Mouse (Mus musculus) stomach, postnatal 0 days (tissue): ENCODE results near the gene BC005561.

Experiments
- CTCF ChIP-seq: IDR thresholded peaks from 2 replicates; pipeline ENCODE4 v1.5.1; 2016; ENCODE audit warnings: antibody characterized with exemption, low read depth, mild to moderate bottlenecking, moderate library complexity
- EP300 ChIP-seq: optimal IDR thresholded peaks from 2 replicates; pipeline ENCODE3; 2016; ENCODE audit warnings: antibody characterized with exemption

DNA sequence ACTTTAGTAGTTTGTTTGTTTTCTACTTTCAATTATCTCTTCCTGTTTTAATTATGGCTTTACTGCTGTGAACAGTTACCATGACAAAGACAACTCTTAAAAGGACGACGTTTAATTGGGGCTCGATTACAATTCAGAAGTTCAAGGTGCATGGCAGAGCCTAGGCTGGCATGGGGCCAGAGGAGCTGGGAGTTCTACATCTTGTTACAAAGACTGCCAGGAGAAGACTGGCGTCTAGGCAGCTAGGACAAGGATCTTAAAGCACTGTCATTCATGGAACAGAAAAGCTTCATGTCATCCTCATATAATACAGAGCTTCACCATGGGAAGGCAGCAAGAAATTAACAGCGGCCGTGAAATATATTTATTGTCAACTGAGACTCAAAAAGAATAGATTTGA, 62.6 kb downstream of the BC005561 start:
- no peak for TF ChIP-seq CTCF
- TF ChIP-seq EP300 = no peak
